Mouse (Mus musculus) heart, adult 11 months (tissue): Measurements from ENCODE around the gene Prss27.

Experiments used
- DNase-seq: peaks from one replicate; pipeline ENCODE4 v3.0.0; 2022

Gene Prss27

GRCm38 (mm10) chr17:24037844-24038243, at the start of gene Prss27:
Gene Prss27 (plus strand): TSS chr17:24038144.
- DNase-seq = no peak

GRCm38 (mm10) chr17:23989802-23990201, 48.1 kb upstream of the Prss27 start:
- no peak for DNase-seq

DNA sequence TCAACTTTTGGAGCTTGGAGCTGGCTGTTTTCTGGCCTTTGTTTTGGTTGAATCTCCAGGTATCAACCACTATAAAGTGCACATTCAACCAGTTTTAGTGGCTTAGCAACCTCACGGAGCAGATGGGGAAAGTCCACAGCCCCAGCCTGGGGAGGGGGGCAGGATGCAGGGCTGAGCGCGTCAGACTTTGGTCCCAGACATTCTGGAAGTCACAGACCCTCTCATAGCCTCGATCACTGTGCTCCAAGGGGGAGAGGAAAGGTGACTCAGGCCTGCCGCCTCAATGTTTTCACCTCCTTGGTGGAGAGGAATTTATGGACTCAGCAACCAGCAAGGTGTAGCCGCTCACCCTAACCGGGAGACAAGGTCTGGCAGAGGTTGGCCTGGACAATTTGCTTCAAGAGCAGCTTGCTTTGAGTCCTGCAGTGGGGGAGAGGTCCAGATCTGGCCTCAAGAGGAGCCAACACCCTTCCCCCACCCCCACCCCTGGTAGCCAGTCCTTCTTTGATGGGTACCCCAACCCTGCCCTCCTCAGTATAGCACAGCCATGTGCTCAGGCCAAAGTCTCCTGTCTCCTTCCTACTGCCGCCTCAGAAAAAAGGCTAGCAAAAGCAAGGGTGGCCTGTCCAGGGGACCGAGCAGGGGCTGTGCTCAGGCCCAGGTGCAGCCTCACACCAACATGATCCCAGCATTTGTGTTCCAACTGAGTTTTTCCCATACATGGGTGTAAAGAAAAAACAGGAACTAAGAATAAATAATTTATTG, 45.0 kb upstream of the Prss27 start:
- DNase-seq = no peak

GRCm38 (mm10) chr17:23993559-23994428, 44.1 kb upstream of the Prss27 start:
- DNase-seq = peak; percentile 97

DNA sequence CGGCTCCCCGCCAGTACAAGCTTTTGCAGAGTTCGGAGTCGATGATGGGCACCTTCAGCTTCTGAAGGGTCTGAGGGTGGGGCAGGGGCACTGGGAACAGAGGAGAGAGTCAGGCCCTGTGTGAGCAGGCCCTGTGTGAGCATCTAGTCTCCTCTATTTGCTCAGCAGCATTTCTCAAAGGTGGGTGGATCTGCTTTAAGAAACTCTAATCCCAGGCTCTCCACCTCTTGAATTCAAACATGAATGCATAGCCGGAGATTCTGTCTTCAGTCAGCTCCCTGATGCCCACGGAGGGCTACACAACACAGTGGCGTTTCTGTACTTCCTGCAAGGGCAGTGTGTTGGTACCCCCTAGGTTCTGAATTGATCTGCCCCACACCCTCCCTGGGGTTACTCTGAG, 43.3 kb upstream of the Prss27 start:
- no peak for DNase-seq

- no peak for DNase-seq
Measured at GRCm38 (mm10) chr17:23995421-23995820, 42.5 kb upstream of the Prss27 start.

DNA sequence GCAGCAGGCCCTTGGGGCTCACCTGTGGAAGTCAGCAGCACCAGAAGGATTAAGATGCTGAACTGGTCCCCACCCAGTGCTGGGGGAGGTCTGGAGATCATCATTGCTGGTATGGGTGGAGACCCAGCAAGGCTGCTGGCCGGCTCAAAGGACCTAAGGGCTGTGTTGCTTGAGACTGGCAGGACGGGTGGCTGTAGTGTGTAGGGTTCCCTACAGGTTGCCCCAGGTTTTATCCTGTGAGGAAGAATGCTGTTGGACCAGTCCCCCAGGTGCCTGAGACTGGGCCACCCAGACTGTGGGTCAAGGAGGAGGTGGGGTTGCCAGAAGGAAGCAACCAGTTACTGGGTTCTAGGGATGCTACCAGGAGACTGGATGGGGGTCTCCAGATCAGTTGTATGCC, 40.0 kb upstream of the Prss27 start, which contains the start of gene Prss22:
Prss22 (minus strand) TSS at position 200 of the 400 bp plus-strand sequence.
- no peak for DNase-seq

DNA sequence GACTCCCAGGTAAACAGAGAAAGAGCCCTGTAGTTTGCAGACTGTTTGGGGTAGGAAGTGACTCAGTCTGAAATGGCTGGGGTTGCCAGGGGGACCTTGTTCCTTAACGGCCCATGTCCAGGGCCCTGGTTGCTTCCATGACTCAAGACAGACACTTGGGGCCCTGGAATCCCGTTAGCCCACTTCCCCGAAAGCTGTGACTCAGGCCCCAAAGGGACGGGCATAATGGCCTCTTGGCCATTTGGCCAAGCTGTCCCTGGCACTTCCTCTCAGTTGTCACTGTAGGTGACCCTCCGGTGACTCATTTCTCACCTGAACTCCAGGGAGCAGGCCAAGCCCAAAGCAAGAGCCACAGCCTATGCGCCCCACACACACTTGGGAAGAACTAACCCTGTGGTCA, 39.6 kb upstream of the Prss27 start:
- DNase-seq = no peak

GRCm38 (mm10) chr17:24000404-24000803, 37.5 kb upstream of the Prss27 start:
- peak; percentile 98 for DNase-seq

DNA sequence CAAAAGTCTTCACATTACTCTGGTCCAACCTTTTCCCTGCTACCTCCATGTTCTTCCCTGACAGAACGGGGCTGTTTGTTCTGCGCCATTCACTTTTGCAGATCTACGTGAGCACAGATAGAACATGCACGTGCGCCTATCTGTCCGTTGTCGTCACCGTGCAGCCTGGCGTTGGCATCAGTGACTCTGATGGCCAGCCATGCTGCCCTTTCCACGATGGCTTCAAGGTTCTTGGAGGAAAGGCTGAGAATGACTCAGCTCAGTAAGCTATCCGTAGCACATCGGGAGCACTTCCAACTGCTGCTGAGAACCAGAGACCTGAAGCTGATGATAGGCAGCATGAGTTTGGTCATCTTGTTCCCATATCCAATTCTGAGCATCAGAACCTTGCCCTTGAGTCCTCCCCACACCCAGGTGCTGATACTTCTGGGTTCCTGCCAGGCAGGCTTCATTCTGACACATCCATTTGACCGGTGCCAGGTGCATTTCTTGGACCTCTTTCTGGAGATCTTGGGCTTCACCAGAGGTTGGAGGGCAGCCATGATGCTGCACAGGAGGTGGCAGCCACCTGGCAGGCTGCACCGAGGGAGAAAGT, 33.8 kb upstream of the Prss27 start:
- DNase-seq = no peak

- no peak for DNase-seq
Measured at GRCm38 (mm10) chr17:24005049-24005448, 32.9 kb upstream of the Prss27 start.

GRCm38 (mm10) chr17:24006930-24007329, 31.0 kb upstream of the Prss27 start:
- DNase-seq = no peak

DNA sequence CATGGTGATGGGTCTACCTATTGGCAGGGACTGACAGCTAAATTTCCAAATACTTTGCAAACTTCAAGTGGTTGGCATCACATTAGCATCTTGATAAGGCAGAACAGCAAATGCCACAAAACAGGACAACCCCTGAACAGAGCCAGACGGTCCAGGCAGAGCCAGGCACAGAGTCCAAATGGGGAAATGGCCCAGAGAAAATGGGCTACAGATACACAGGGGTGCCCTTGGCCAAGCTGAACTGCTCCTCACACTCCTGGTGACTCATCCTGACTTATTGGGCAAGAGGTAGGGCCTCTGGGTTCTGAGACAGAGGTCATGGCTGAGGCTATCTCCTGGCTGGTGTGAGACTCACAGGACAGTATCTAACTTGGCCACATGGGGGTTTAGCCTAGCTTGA, 30.6 kb upstream of the Prss27 start:
- DNase-seq = no peak

DNA sequence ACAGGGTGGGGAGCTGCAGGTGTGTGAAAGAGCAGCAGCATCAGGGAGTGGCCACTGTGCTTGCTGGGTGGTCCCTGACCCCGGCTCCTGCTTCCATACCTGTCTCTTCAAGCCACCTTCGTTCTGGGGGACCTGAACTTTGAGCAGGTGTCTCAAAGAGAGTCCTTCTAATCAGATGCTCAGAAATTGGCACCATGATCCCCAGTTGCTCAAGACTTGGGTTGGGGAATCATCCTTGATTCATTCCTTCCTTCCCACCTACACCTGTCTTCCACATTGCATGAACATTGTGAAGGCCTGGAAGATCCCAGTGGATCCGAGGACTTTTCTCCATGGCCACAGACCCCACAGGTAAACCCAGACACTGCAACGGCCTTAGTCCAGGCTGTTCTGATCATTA, 29.8 kb upstream of the Prss27 start:
- DNase-seq = no peak

- no peak for DNase-seq
Measured at GRCm38 (mm10) chr17:24009617-24010016, 28.3 kb upstream of the Prss27 start.

DNA sequence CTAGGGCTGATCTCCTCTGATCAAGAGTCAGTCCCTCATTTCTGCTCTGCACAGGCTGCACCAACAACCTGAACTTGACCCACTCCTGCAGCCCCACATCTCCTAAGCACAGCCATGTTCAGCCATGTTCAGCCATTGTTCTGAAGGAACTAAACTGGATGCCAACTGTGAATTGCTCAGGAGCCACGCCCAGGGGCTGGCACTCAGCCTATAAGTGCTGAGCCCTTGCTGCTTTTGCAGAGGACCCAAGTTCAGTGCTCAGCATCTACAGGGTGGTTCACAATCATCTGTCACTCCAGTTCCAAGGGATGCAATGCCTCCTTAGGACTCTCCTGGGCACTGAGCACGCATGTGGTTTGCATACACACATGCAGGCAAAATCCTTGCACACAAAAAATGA, 25.0 kb upstream of the Prss27 start:
- no peak for DNase-seq

- DNase-seq = no peak
Measured at GRCm38 (mm10) chr17:24014433-24014965, 23.4 kb upstream of the Prss27 start.

DNA sequence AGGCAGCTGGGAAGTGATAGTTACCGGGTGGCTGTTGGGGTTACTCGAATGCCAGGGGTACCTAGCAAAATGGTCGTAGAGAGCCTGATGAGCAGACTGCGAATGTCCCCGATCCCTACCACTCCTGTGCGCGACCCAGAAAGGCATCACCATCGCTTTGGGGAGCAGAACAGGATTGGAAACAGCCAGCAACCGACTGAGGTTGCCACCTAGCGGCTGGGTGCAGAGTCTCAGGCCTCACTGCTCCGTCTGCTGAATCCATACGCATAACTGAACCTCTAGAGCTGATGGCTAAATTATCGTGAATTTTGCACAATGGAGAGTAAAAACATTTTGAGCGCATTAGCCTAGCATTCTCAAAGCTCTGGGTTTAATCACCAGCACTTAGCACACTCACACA, 22.2 kb upstream of the Prss27 start:
- DNase-seq = no peak

- DNase-seq = no peak
Measured at GRCm38 (mm10) chr17:24020696-24021095, 17.2 kb upstream of the Prss27 start.

- peak; percentile 91 for DNase-seq
Measured at GRCm38 (mm10) chr17:24021375-24022199, 16.4 kb upstream of the Prss27 start.

GRCm38 (mm10) chr17:24029477-24029876, 8.5 kb upstream of the Prss27 start:
- no peak for DNase-seq

DNA sequence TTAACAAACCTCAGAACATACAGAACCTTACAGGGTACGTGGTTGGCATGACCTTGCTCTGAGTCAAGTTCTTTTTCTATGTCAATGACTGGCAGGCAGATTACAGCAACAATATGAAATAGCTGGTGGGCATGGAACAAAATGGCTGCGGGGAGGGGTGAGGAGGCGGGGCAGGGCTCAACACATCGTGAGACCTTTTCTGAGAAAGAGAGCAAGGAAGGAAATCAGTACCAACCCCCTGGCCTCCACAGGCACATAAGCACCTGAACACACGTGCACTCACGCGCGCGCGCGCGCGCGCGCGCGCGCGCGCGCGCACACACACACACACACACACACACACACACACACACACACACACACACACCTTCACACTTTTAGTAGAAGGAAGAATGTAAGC, 7.4 kb upstream of the Prss27 start:
- no peak for DNase-seq
